Mouse (Mus musculus) myocyte (in vitro differentiated cells): ENCODE results near the gene Rgs19. TPM values are rescaled to one million over a fixed set of nuclear protein-coding genes. Genes with fewer than 3 reads are reported as not detected.

Experiments used
- H3K27me3 ChIP-seq: one replicate; pipeline ENCODE4 v1.6.1; 2011; ENCODE audit not compliant: control insufficient read depth, insufficient read depth, insufficient read length
- H3K36me3 ChIP-seq: one replicate; pipeline ENCODE4 v1.6.1; 2011; ENCODE audit not compliant: control insufficient read depth, insufficient read depth
- H3K4me2 ChIP-seq: one replicate; pipeline ENCODE4 v1.6.1; 2011; ENCODE audit warnings: low read depth, control low read depth
- H3K4me3 ChIP-seq: one replicate; pipeline ENCODE4 v1.5.1; 2011; ENCODE audit warnings: mild to moderate bottlenecking, control low read depth, moderate library complexity
- H3K79me2 ChIP-seq: one replicate; pipeline ENCODE4 v1.6.1; 2011; ENCODE audit not compliant: control insufficient read depth, insufficient read depth
- H3ac ChIP-seq: one replicate; pipeline ENCODE4 v1.6.1; 2011; ENCODE audit not compliant: control insufficient read depth, insufficient read length
- CEBPB ChIP-seq: IDR thresholded peaks from 2 replicates; pipeline ENCODE4 v1.6.1; 2011; ENCODE audit warnings: mild to moderate bottlenecking, moderate library complexity; ENCODE audit not compliant: poor library complexity, insufficient read depth, severe bottlenecking
- E2F4 ChIP-seq: IDR thresholded peaks from one replicate; pipeline ENCODE4 v1.6.1; 2011; ENCODE audit warnings: mild to moderate bottlenecking, control low read depth, moderate library complexity; ENCODE audit not compliant: insufficient read depth
- MAX ChIP-seq: IDR thresholded peaks from one replicate; pipeline ENCODE4 v1.6.1; 2011; ENCODE audit warnings: low read depth, mild to moderate bottlenecking, control low read depth
- MYOD1 ChIP-seq, 3 experiments: IDR thresholded peaks; one replicate each; pipeline ENCODE4 v1.6.1; 2011; ENCODE audit warnings: control low read depth in 2 of 3, low read depth in 2 of 3, mild to moderate bottlenecking in 2 of 3, moderate library complexity in 1 of 3; ENCODE audit not compliant: insufficient read length in 2 of 3, control insufficient read depth in 1 of 3
- MYOG ChIP-seq, 3 experiments: IDR thresholded peaks; one replicate each; pipeline ENCODE4 v1.6.1; 2011; ENCODE audit warnings: control low read depth in 2 of 3, low read depth in 2 of 3, mild to moderate bottlenecking in 2 of 3; ENCODE audit not compliant: insufficient read length in 2 of 3, control insufficient read depth in 1 of 3, insufficient read depth in 1 of 3
- POLR2A ChIP-seq: IDR thresholded peaks from one replicate; pipeline ENCODE4 v1.6.1; 2011; ENCODE audit warnings: low read depth, mild to moderate bottlenecking, control low read depth, moderate library complexity; ENCODE audit not compliant: insufficient read length
- POLR2AphosphoS2 ChIP-seq: IDR thresholded peaks from one replicate; pipeline ENCODE4 v1.6.1; 2011; ENCODE audit warnings: low read depth, control low read depth; ENCODE audit not compliant: insufficient read length
- REST ChIP-seq: IDR thresholded peaks from one replicate; pipeline ENCODE4 v1.6.1; 2011; ENCODE audit warnings: mild to moderate bottlenecking, control low read depth, moderate library complexity; ENCODE audit not compliant: insufficient read depth, insufficient read length
- SRF ChIP-seq: IDR thresholded peaks from one replicate; pipeline ENCODE4 v1.6.1; 2011; ENCODE audit warnings: low read depth; ENCODE audit not compliant: control insufficient read depth, insufficient read length
- TCF12 ChIP-seq: IDR thresholded peaks from one replicate; pipeline ENCODE4 v1.6.1; 2011; ENCODE audit warnings: mild to moderate bottlenecking, control low read depth; ENCODE audit not compliant: poor library complexity, insufficient read depth, severe bottlenecking
- TCF3 ChIP-seq: IDR thresholded peaks from one replicate; pipeline ENCODE4 v1.6.1; 2011; ENCODE audit warnings: low read depth, control low read depth; ENCODE audit not compliant: insufficient read length
- USF1 ChIP-seq: IDR thresholded peaks from one replicate; pipeline ENCODE4 v1.6.1; 2011; ENCODE audit warnings: low read depth, mild to moderate bottlenecking, control low read depth, moderate library complexity
- polyA plus RNA-seq: library from polyadenylated mRNA; unstranded; fragments of >200 nt; fragmentation: generic; extraction: Trizol; gene quantifications from one replicate; pipeline ENCODE4 v1.2.1, GENCODE M21; 2012; ENCODE audit warnings: missing spikeins

Rgs19 gene
- polyA plus RNA-seq, 1 experiment = 39.5 TPM

- Histone ChIP-seq H3K79me2 (no peaks in the 10 kb centered on the region), H3K4me3 (no peak overlapping the region), H3K36me3 (peaks cover 15% of the 10 kb centered on the region), H3ac (no peak overlapping the region), H3K27me3 (no peaks in the 10 kb centered on the region), H3K4me2 (no peak overlapping the region)
- no peak for TF ChIP-seq USF1
- no peak for TF ChIP-seq CEBPB
- TF ChIP-seq POLR2AphosphoS2 = no peak
- no peak for TF ChIP-seq TCF3
- TF ChIP-seq POLR2A = no peak
- TF ChIP-seq MYOD1 (IDR thresholded peaks at IDR 0.05; ENCODE audit: control insufficient read depth in 1 of 3, insufficient read length in 2 of 3, low read depth in 2 of 3) = no peak
- TF ChIP-seq MYOG (IDR thresholded peaks at IDR 0.05; ENCODE audit: control insufficient read depth in 1 of 3, insufficient read depth in 1 of 3, insufficient read length in 2 of 3, low read depth in 2 of 3) = no peak
- no peak for TF ChIP-seq TCF12
- TF ChIP-seq SRF = no peak
- no peak for TF ChIP-seq REST
- TF ChIP-seq MAX = no peak
- no peak for TF ChIP-seq E2F4
Measured at GRCm38 (mm10) chr2:181659609-181660055, 34.1 kb downstream of the Rgs19 start.

DNA sequence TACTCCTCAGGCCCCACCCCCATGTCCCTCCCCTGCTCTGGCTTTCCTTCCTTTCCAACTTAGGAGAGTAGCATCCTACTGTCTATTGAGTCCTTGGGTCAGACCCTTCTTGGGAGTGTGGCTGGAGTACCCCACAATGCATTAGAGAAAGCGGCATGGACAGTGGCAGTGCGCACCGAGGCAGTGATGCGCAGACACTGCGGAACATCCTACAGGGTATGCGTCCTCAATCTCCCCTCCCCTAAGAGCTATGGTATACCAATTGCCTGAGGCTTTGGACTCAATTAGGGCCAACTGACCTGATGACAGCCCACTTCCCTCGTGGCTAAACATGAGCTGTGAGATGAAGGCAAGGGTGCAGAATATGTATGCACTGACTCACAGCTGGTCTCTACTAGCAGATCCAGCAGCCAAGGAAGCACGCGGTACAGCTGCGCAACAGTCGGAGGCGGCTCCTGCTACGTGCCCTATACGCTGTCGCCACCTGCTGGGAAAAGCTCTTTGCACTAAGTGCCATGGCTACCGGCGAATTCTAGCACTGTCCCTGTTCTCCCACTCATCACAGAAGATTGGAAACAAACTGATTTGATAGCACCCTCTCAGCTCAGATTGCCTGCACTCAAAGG lies 34.7 kb downstream of the Rgs19 start:
- Histone ChIP-seq H3K4me2 (no peak overlapping the region), H3K27me3 (no peaks in the 10 kb centered on the region), H3K79me2 (no peaks in the 10 kb centered on the region), H3K36me3 (peaks cover 20% of the 10 kb centered on the region), H3K4me3 (no peak overlapping the region), H3ac (no peak overlapping the region)
- TF ChIP-seq REST (no peak), POLR2AphosphoS2 (peak; percentile 21)

DNA sequence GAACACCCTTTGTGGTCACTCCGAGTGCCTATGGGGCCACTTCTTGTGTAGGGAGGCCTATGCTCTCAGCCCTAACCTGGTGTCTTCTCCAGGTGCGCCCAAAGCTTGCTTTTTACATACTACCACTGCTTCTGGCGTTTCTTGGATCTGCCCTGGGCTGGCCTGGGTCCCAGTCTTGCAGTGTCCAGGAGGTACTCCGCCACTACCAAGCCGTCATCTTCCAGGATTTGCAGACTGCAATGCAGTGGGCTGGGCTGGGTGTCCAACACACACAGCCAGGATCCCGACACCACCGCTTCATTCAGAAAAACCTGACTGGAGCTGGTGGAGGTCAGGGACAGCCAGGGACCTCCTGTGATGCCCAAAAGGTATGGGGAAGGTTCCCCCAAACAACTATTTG lies 35.2 kb downstream of the Rgs19 start:
- no peak for TF ChIP-seq USF1
- no peak for TF ChIP-seq CEBPB
- TF ChIP-seq MYOD1 (IDR thresholded peaks at IDR 0.05; ENCODE audit: control insufficient read depth in 1 of 3, insufficient read length in 2 of 3, low read depth in 2 of 3) = no peak
- no peak for TF ChIP-seq TCF3
- TF ChIP-seq SRF = no peak
- no peak for TF ChIP-seq MAX
- H3K4me2 ChIP-seq = no peak overlapping the region
- no peak overlapping the region for H3K4me3 ChIP-seq
- no peak overlapping the region for H3ac ChIP-seq
- no peaks in the 10 kb centered on the region for H3K79me2 ChIP-seq
- H3K27me3 ChIP-seq = no peaks in the 10 kb centered on the region
- peaks cover 20% of the 10 kb centered on the region for H3K36me3 ChIP-seq

GRCm38 (mm10) chr2:181657441-181657840 lies 36.3 kb downstream of the Rgs19 start:
- no peak overlapping the region for H3K4me3 ChIP-seq
- no peak overlapping the region for H3K4me2 ChIP-seq
- no peak for TF ChIP-seq POLR2A
- no peak for TF ChIP-seq SRF
- no peak for TF ChIP-seq TCF12
- TF ChIP-seq REST = no peak
- TF ChIP-seq E2F4 = no peak
- no peak for TF ChIP-seq MAX
- TF ChIP-seq USF1 = no peak
- TF ChIP-seq POLR2AphosphoS2 = no peak
- TF ChIP-seq TCF3 = no peak
- no peak for TF ChIP-seq MYOG (IDR thresholded peaks at IDR 0.05; ENCODE audit: control insufficient read depth in 1 of 3, insufficient read depth in 1 of 3, insufficient read length in 2 of 3, low read depth in 2 of 3)
- TF ChIP-seq CEBPB = no peak
- H3K36me3 ChIP-seq = peaks cover 27% of the 10 kb centered on the region
- H3ac ChIP-seq = no peak overlapping the region
- no peaks in the 10 kb centered on the region for H3K27me3 ChIP-seq
- H3K79me2 ChIP-seq = no peaks in the 10 kb centered on the region

DNA sequence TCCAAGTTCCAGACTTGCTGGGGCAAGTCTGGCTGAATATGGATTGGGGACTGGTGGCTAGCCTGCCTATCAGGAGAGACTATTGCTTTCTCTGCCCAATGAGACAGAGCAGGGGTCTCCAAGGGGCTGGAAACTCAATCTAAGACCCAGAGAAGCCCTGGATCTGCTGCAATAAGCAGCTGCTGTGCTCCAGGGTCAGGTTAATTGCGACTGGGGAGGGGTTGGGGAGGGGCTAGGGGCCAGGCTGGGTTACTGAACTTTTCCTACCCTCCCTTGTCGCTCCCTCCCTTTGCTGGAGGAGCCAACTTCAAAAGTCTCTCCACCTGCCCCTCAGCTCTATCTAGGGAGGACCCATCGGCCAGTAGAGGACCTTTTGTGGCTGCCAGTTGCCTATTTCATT lies 37.0 kb downstream of the Rgs19 start, which contains the start of gene Gm29797:
Gene Gm29797 (plus strand): TSS at position 301 of the 400 bp plus-strand sequence.
- Histone ChIP-seq H3K4me2 (no peak within 1 kb of the TSS), H3K4me3 (no peak within 1 kb of the TSS), H3K79me2 (no peaks in the 10 kb centered on the region), H3K36me3 (peaks cover 30% of the 10 kb centered on the region), H3ac (no peak within 1 kb of the TSS), H3K27me3 (no peaks in the 10 kb centered on the region)
- no peak for TF ChIP-seq TCF12
- no peak for TF ChIP-seq POLR2A

DNA sequence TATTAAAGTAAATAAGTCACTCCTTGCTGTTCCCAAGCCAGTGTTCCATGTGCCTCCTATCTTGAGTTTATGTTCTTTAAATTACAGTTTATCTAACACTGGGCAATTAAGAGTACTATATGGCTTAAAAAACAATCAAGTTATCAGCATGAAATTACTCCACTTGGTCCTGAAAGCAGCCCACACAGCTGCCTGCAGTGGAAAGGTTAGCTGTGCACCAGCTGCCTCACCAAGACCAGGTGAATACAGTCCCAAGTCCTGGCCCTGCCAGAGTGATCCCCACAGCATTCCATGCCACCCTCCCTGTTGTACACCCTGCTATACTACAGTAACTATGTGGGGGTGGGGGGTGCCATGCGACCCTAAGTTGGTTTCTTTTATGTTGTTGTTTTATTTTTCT lies 40.3 kb downstream of the Rgs19 start:
- Histone ChIP-seq H3K27me3 (no peaks in the 10 kb centered on the region), H3ac (no peak overlapping the region), H3K4me2 (no peak overlapping the region), H3K79me2 (no peaks in the 10 kb centered on the region), H3K36me3 (peaks cover 51% of the 10 kb centered on the region), H3K4me3 (no peak overlapping the region)
- no peak for TF ChIP-seq MYOG (IDR thresholded peaks at IDR 0.05; ENCODE audit: control insufficient read depth in 1 of 3, insufficient read depth in 1 of 3, insufficient read length in 2 of 3, low read depth in 2 of 3)
- TF ChIP-seq SRF = no peak
- TF ChIP-seq CEBPB = no peak
- TF ChIP-seq MAX = no peak
- TF ChIP-seq TCF12 = no peak
- no peak for TF ChIP-seq REST
